Mouse (Mus musculus) subcutaneous adipose tissue, adult 2 months (tissue): ENCODE measurements around the gene Trip10. TPM values are rescaled to one million over a fixed set of nuclear protein-coding genes. Genes with fewer than 3 reads are reported as not detected.

ENCODE experiments used
- polyA plus RNA-seq: library from polyadenylated mRNA; depleted of rRNA; stranded (reverse); fragments of >200 nt; gene quantifications from 2 replicates; pipeline ENCODE4 v1.2.3, GENCODE M21; 2012; ENCODE audit warnings: low replicate concordance; rRNA removed

The Trip10 gene
- polyA plus RNA-seq, result 39.3 and 57.0 TPM in 2 replicates

DNA sequence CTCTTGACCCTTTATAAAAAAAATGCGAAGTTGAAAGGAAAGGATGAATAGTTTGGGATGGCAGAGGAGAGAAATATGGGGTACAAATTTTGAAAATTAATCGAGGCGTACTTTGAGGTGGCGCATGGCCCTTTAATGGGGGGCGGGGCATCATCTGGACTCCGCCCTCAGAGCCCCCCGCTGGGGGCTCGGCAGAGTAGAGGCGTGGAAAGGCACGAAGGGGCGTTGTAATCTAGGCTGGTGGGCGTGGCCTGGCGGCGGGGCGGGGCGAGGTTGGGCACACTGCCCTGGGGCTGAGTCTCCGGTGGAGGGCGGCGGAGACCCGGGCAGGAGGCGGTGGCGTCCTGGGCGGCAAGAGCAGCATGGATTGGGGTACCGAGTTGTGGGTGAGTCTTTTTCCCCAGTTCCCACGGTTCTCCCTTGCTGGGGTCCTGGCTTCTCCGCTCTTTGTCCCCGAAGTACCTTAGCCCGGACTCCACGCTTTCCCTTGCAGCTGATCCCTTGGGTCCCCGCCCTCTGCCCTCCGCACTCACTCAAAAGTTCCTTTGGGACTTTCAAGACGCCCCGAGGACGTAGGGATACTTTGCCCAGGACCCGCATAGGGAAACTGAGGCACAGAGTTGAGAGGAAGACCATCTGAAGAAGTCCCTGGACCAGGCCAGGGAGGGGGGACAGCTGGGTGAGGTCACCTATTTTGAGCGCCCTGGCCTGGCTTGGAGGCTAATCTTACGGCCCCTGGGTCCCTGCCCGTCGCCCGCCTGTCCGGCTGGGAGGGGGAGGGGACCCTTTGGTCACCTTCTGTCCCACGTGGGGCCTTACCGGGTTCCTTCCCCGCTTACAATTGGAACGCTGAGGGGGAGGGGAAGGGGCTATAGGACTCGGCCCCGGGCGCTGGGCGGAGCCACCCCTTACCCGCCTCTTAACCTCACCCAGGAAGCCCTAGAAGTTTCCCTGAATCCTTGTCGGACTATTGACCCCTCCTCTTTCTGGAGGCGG is at the start of gene Trip10:
Gene Trip10, plus strand, starts transcription at position 270 of the 996 bp plus-strand sequence.

DNA sequence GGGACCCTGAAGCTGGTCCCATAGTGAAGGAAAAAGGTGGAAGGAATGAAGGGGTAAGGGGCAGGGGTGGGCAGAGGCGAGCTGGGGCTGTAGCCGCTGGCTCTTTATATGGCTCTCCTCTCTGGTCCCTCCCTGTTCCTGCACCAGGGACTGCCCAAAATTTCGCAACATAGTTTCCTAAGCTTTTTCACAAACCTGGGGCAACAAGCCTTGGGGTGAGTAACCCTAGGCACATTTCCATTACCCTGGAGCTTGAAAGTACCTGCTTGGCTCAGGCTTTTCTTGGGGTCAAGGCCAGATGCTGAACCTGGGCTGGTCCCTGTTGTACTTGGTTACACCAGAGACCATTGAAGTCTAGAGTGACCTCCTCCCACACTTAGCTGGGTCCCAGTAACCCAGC is 21.2 kb upstream of the Trip10 start, which contains the start of gene C3:
Gene C3, minus strand, starts transcription at position 123 of the 400 bp plus-strand sequence.

DNA sequence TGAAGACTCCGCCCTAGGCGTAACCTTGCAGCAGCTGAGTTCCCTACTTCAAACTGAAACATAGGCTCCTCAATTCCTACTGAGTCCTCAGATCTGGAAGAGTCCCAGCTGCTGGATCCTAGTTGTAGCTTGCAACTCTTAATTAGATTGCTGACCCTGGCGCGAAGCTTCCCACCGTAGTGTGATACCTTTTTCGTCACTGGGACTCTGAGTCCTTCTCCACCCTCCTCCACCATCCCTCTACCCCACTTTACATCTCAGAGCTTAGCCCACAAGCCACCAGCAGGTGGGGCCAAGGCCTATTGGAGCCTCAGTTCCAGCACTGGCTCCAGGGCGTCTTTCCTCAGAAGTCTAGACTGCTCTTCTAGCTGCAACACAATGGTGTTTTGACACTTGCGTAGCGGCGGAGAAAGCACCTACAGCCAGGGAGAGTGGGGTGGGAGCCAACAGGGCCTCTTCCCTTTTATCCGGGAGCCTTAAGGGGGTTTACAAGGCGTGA is 1.0 kb upstream of the Trip10 start, which contains the start of gene Gpr108:
Gene Gpr108, minus strand, starts transcription at position 246 of the 499 bp plus-strand sequence.

DNA sequence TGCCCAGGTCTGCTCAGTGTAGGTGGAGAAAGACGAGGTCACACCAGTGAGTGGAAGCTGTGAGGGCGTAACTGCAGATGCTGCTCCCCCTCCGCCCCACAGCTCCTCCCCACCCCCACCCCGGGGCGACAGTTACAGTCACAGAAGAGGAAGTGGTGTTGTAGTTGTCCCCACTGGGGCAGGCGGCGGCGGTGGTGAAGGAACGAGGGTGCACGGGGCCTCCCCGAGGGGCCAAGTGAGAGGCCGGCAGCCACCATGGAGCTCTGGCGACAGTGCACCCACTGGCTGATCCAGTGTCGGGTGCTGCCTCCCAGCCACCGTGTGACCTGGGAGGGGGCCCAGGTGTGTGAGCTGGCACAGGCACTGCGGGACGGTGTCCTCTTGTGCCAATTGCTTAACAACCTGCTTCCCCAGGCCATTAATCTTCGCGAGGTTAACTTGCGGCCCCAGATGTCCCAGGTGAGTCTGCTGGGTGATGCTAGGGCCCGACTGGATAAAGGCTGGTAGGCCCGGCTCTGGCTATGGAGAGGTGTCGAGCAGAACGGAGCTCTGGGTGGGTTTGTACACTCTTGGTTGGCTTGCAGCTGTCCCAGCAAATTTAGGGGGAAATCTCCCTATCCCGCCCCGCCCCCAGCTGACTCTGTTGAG is 29.8 kb downstream of the Trip10 start, which contains the start of gene Vav1:
Gene Vav1, plus strand, starts transcription at position 158 of the 648 bp plus-strand sequence.

Other genes starting within 250 kb of the Trip10 start
- not detected in 2 replicates for gene Pspn, start 249.4 kb upstream of the Trip10 start, polyA plus RNA-seq
- gene Gtf2f1, start 238.2 kb upstream of the Trip10 start, polyA plus RNA-seq, result 22.9 and 36.9 TPM in 2 replicates
- 0.19 TPM in 1 of 2 replicates, not detected in the other for gene Gm17949, start 238.0 kb upstream of the Trip10 start, polyA plus RNA-seq
- gene Khsrp, start 217.9 kb upstream of the Trip10 start, polyA plus RNA-seq, result 47.4 and 97.3 TPM in 2 replicates
- gene Slc25a41, start 207.8 kb upstream of the Trip10 start, polyA plus RNA-seq, result 0.45 TPM in 1 of 2 replicates, not detected in the other
- 0.86 and 20.5 TPM in 2 replicates for gene Crb3, start 190.3 kb upstream of the Trip10 start, polyA plus RNA-seq
- gene Slc25a23, start 189.6 kb upstream of the Trip10 start, polyA plus RNA-seq, result 95.0 and 96.1 TPM in 2 replicates
- 10.5 and 12.6 TPM in 2 replicates for gene Dennd1c, start 170.9 kb upstream of the Trip10 start, polyA plus RNA-seq
- gene Tubb4a, start 161.7 kb upstream of the Trip10 start, polyA plus RNA-seq, result 6.0 and 22.0 TPM in 2 replicates
- gene Tnfsf9, start 144.1 kb upstream of the Trip10 start, polyA plus RNA-seq, result 2.0 and 5.2 TPM in 2 replicates
- not detected in 2 replicates for gene Cd70, start 99.7 kb upstream of the Trip10 start, polyA plus RNA-seq
- 0.43 and 1.8 TPM in 2 replicates for gene Tnfsf14, start 55.3 kb upstream of the Trip10 start, polyA plus RNA-seq
- gene C3, start 21.3 kb upstream of the Trip10 start, polyA plus RNA-seq, result 481 and 636 TPM in 2 replicates
- gene Gpr108, start 1.0 kb upstream of the Trip10 start, polyA plus RNA-seq, result 76.1 and 81.7 TPM in 2 replicates
- 3.2 and 8.2 TPM in 2 replicates for gene Vav1, start 29.6 kb downstream of the Trip10 start, polyA plus RNA-seq
- 25.7 and 48.8 TPM in 2 replicates for gene Adgre1, start 109.2 kb downstream of the Trip10 start, polyA plus RNA-seq